Mouse (Mus musculus) liver, adult 2 months (tissue): ENCODE data around the gene Ralgapa2.

Experiments used
- CTCF ChIP-seq: fragments of 200-500 bp; IDR thresholded peaks from 2 replicates; pipeline ENCODE4 v1.5.1; 2011; ENCODE audit warnings: low read depth, low read length, control low read depth
- POLR2A ChIP-seq: fragments of 200-500 bp; IDR thresholded peaks from 2 replicates; pipeline ENCODE4 v1.6.1; 2011; ENCODE audit warnings: low read length, control low read depth; ENCODE audit not compliant: insufficient read depth; ENCODE audit errors: extremely low read depth

DNA sequence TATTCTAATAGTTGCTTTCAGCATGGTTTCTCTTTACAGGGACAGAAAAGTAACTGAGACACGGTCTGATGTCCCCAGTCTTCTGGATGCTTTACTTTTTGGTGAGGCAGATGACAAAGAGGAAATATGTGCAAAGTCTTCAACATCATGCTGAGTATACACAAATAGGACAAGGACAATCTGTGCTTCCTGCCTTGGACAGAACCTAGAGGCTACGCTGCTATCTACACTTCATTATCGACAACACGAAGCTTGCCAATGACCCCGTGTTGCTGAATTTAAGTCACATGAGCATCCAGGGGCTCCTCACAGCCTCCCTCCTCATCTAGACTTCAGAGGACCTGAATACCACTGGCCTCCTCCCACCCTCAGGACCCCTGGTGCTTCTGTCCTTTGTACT is 161.9 kb downstream of the Ralgapa2 start:
- TF ChIP-seq POLR2A (no peak), CTCF (no peak)
